Mouse (Mus musculus) heart, embryonic 13.5 days (tissue): ENCODE data around the gene Tob2. TPM values are rescaled to one million over a fixed set of nuclear protein-coding genes. Genes with fewer than 3 reads are reported as not detected.

ENCODE experiments used
- ATAC-seq: fragments of 200-750 bp; cut with Nextera tagmentation; 2 replicates; pipeline ENCODE4 v1.8.0; 2017; ENCODE audit warnings: moderate TSS enrichment; ENCODE audit not compliant: insufficient number of reproducible peaks, low FRiP score, low TSS enrichment; ENCODE audit errors: extremely low read depth
- H3K27ac ChIP-seq: fragments of 300-500 bp; sonication (generic); replicated peaks from 2 replicates; pipeline ENCODE4 v1.5.1; 2015; ENCODE audit warnings: moderate library complexity, mild to moderate bottlenecking, inconsistent platforms
- H3K27me3 ChIP-seq: fragments of 300-500 bp; sonication (generic); replicated peaks from 2 replicates; pipeline ENCODE4 v1.6.1; 2015; ENCODE audit warnings: mild to moderate bottlenecking, inconsistent platforms
- H3K36me3 ChIP-seq: fragments of 300-500 bp; sonication (generic); 2 replicates; pipeline ENCODE4 v1.6.1; 2015; ENCODE audit warnings: mild to moderate bottlenecking, inconsistent platforms
- H3K4me1 ChIP-seq: fragments of 300-500 bp; sonication (generic); 2 replicates; pipeline ENCODE4 v1.6.1; 2015; ENCODE audit warnings: inconsistent platforms
- H3K4me2 ChIP-seq: fragments of 300-500 bp; sonication (generic); 2 replicates; pipeline ENCODE4 v1.6.1; 2015; ENCODE audit warnings: inconsistent platforms, mild to moderate bottlenecking, moderate library complexity
- H3K4me3 ChIP-seq: fragments of 300-500 bp; sonication (generic); 2 replicates; pipeline ENCODE4 v1.5.1; 2015; ENCODE audit warnings: moderate library complexity, mild to moderate bottlenecking, inconsistent platforms
- H3K9ac ChIP-seq: fragments of 300-500 bp; sonication (generic); 2 replicates; pipeline ENCODE4 v1.6.1; 2015; ENCODE audit warnings: inconsistent platforms, mild to moderate bottlenecking, moderate library complexity
- H3K9me3 ChIP-seq: fragments of 300-500 bp; sonication (generic); 2 replicates; pipeline ENCODE4 v1.6.1; 2016; ENCODE audit warnings: inconsistent platforms
- WGBS: fragments of 180-500 bp; shearing (Covaris S2); methylation state at CpG from one replicate; pipeline ENCODE4 v1.1.7; 2015; ENCODE audit warnings: mixed read lengths; 5-methylcytosine and 5-hydroxymethylcytosine counted together
- polyA plus RNA-seq: library from polyadenylated mRNA; unstranded; fragments of >200 nt; fragmentation: Nextera tagmentation; extraction: Ambion mirVana; gene quantifications from 2 replicates; pipeline ENCODE4 v1.2.1, GENCODE M21; 2015

Tob2 gene
- polyA plus RNA-seq, 1 experiment from 2014 or later: 11.8 TPM

DNA sequence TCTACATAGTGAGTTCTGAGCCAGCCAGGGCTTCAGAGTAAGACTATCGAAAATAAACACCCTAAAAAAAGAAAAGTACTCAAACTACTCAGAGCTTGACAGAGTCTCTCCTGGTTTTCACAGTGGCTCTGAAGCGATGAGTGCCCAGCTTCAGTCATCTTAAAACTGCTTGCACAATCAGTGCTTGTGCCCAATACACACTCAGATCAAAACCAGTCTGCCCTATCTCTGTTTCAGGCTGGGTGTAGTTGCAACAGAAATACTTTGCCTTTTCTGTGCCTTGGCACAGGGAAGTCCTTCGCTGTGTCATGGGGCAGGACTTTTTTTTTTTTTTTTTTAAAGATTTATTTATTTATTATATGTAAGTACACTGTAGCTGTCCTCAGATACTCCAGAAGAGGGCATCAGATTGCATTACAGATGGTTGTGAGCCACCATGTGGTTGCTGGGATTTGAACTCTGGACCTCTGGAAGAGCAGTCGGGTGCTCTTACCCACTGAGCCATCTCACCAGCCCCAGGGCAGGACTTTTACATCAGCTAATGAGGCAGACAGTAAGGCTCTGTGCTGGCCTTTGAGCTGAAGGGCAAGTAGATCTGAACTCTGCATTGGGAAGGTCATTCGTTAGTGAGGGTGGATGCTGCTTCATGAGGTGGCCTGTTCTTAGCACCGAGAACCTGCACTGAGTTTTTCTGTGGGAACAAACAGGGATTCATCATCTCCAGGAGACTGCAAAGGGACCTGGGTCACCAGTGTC, 28.4 kb upstream of the Tob2 start:
- no peak overlapping the region for H3K27ac ChIP-seq
- H3K27me3 ChIP-seq: no peaks in the 10 kb centered on the region
- no peak overlapping the region for H3K4me2 ChIP-seq
- peaks cover 66% of the 10 kb centered on the region for H3K36me3 ChIP-seq
- ATAC-seq: no peak
- WGBS: 85% methylated on average over 6 of the region's 6 CpGs
- H3K4me1 ChIP-seq: peaks cover 34% of the 10 kb centered on the region
- H3K9me3 ChIP-seq: no peaks in the 10 kb centered on the region
- H3K9ac ChIP-seq: no peak overlapping the region
- H3K4me3 ChIP-seq: no peak overlapping the region

DNA sequence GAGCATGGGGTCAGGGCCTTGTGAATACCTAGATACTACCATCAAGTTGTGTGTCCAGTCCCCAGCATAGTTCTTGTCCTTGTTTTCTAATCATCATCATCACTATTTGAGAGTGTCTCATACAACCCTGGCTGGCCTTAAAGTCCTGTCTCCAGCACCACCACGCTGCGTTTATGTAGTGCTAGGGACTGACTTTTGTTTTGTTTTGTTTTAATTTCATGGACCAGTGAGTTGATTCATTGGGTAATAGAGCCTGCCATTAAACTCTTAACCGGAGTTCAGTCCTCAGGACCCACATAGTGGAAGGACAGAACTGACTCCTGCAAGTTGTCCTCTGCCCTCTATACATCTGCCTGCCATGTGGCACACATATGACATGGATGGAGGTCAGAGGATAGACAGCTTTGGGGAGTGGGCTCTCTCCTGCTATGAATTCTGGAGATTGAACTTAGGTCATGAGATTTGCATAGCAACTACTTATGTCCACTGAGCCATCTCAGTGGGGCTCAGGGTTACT, 26.9 kb upstream of the Tob2 start:
- Histone ChIP-seq H3K36me3 (peaks cover 51% of the 10 kb centered on the region), H3K4me2 (no peak overlapping the region), H3K9ac (no peak overlapping the region), H3K9me3 (no peaks in the 10 kb centered on the region), H3K4me1 (peaks cover 45% of the 10 kb centered on the region), H3K4me3 (no peak overlapping the region), H3K27ac (no peak overlapping the region), H3K27me3 (no peaks in the 10 kb centered on the region)
- 93% methylated on average over 3 of the region's 3 CpGs for WGBS
- no peak for ATAC-seq

DNA sequence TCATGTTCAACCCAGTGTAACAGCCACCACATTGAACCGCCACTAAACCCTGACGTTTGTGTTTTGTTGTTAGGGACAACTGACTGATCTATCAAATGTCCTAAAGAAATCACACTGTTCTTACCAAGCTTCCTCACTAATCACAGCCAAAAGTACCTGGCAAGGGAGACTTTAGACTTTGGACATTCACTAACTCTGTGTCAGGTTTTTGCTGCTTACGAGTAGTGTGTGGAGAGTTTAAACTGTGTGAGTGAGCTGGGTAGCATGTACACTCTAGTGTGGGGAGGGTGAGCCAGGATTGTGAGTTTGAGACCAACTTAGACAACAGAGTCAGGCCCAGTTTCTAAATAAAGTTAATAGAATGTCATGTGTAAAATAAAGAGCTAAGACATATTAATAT, 23.8 kb upstream of the Tob2 start:
- Histone ChIP-seq H3K27me3 (no peaks in the 10 kb centered on the region), H3K9ac (no peak overlapping the region), H3K4me3 (no peak overlapping the region), H3K4me1 (peaks cover 63% of the 10 kb centered on the region), H3K9me3 (no peaks in the 10 kb centered on the region), H3K4me2 (no peak overlapping the region), H3K36me3 (peaks cover 28% of the 10 kb centered on the region), H3K27ac (no peak overlapping the region)
- WGBS: 83% methylated on average over 3 of the region's 3 CpGs
- no peak for ATAC-seq

DNA sequence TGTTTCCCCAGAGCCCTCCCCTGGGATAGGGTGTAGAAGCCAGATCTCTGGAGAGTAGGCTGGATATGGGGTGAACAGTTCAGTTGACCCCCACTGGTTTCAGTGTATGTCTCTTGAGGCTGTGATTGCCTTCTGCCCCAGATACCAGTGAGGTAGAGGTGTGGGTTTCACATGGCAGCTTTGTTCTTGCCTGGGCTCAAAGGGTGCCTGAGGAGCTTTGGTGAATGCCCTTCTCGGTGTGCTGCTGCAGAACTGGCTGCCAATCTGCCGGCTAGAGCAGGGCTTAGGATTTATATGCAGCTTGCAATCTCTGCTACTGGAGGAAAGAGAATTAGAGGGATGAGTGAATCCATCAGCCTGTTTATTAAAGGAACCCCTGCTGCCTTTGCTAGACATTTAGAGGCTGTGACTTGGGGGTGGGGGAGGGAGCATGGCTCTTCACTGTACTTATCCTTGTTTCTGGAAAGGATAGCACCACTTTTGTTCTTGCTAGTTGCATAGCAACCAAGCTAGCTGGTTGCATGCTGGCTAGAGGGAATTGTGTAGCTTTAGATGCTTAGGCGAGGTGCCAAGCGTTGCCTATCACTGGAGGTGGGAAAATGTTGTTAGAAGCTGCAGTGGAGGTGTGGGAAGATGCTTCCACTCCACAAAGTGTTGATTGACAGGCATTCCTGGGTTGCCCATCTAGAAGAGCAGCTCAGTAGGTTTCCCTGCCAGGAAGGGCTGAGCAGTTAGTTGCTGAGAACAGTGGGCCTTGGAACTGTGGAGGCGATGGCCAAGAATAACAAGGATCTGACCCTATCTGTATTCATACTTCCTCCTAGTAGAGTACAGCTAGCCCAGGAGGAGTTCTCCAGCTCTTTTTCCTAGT, 21.2 kb upstream of the Tob2 start:
- H3K36me3 ChIP-seq: peaks cover 24% of the 10 kb centered on the region
- no peaks in the 10 kb centered on the region for H3K27me3 ChIP-seq
- H3K4me1 ChIP-seq: peaks cover 55% of the 10 kb centered on the region
- peak; percentile 63; the same call in 1 of the 2 replicates for ATAC-seq
- H3K27ac ChIP-seq: peak overlapping the region; percentile 82
- no peaks in the 10 kb centered on the region for H3K9me3 ChIP-seq
- peak overlapping the region; percentile 49 for H3K4me2 ChIP-seq
- WGBS: 23% methylated on average over 5 of the region's 5 CpGs
- peak overlapping the region; percentile 68 for H3K9ac ChIP-seq
- no peak overlapping the region for H3K4me3 ChIP-seq

DNA sequence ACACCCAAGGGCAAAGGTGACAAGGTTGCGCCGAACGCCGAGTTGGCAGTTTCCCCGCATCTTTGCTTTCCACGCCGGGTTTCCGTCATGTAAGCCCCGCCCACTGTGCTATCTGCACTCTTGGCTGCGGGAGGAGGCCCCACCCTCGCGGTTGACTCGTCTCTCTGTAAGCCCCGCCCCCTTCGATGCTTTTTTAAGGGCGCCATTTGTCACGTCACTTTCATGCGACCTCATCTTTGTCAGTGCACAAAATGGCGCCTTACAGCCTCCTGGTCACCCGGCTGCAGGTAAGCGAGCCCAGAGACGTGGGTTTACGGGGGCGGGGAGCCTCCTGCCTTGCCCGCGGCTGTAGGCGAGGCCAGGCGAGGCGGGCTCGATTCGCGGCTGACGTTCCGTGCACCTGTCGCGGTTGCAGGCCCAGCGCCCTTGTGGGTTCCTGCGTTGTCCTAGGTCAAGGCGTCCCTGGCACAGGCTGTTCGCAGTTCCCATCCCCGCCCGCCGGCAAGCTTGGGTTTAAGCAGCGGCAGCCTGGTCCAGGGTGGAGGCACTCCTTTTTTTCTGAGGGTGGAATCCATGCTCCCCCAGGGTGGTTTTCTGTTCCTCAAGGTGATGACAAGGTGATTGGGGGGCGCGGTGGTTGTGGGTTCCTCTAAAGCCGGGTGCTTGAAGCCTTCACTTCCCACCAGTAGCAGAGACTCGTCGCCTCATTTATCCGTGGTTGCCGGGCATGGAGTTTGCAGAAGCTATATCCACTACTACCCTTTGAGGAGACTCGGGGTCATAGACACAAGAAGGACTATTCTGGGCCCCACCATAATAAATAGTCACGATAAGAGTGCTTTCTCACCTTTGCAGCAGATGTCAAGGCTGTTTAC, 13.9 kb upstream of the Tob2 start, which contains the start of gene Aco2:
Gene Aco2, plus strand, starts transcription at position 48 of the 875 bp plus-strand sequence.
- peak within 1 kb of the TSS; percentile 99 for H3K4me3 ChIP-seq
- H3K9me3 ChIP-seq: no peaks in the 10 kb centered on the region
- H3K36me3 ChIP-seq: peaks cover 36% of the 10 kb centered on the region
- H3K4me1 ChIP-seq: peaks cover 35% of the 10 kb centered on the region
- peak within 1 kb of the TSS; percentile 98 for H3K9ac ChIP-seq
- H3K27ac ChIP-seq: peak within 1 kb of the TSS; percentile 98
- no peaks in the 10 kb centered on the region for H3K27me3 ChIP-seq
- WGBS: under 1% methylated on average over 53 of the region's 53 CpGs
- H3K4me2 ChIP-seq: peak within 1 kb of the TSS; percentile 89
- peak; percentile 88 for ATAC-seq

DNA sequence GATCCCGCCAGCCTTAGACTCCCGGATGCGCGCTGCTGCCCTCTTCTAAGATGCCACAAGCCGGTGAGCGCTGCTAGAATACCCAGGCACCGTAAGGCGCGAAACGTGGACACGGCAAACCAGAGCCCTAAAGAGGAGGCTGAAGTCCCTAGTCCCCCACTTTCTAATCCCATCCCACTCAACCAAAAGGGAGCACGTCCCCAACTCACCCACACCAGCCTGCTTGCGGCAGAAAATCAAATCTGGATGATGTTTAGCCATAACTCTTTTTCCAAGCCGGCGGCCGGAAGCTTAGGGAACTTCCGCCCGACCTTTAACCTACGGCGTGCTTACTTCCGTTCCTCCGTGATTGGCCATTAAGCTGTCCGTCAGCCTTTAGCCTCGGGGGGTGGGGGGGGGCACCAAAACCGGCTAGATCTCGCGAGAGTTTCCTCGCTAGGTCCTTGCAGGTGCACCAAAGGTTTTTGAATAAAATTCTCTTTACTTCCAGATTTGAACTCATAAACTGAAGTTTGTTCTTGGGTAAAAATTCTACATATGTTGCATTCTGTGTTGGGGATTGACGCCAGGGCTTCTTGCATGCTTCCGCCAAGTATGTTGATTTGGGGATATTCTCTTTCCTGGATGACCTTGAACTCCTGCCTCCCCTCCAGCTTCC, 13.1 kb upstream of the Tob2 start, which contains the start of gene Phf5a:
Gene Phf5a, minus strand, starts transcription at position 308 of the 658 bp plus-strand sequence.
- Histone ChIP-seq H3K9ac (peak within 1 kb of the TSS; percentile 98), H3K4me1 (peaks cover 35% of the 10 kb centered on the region), H3K9me3 (no peaks in the 10 kb centered on the region), H3K4me2 (peak within 1 kb of the TSS; percentile 89), H3K27ac (peak within 1 kb of the TSS; percentile 98), H3K4me3 (peak within 1 kb of the TSS; percentile 99), H3K27me3 (no peaks in the 10 kb centered on the region), H3K36me3 (peaks cover 42% of the 10 kb centered on the region)
- under 1% methylated on average over 30 of the region's 30 CpGs for WGBS
- peak; percentile 83 for ATAC-seq

DNA sequence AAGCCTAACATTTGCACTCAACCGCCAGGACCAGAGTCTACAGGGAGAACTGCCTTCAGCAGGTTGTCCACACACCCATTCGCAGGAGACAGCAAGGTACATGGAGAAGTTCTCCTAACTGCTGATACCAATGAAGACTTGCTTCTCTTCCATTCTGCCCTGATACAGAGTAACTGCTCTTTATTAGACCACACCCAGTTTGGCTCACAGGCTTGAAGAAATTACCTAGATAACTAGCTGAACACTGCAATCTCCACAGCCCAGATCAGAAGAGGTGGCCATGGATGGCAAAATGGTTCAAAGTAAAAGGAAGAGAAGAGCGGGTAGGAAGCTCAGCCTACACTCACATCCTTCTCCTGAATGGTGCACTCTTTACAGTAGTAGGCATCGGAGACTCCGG, 11.4 kb upstream of the Tob2 start:
- ATAC-seq: no peak
- peaks cover 60% of the 10 kb centered on the region for H3K36me3 ChIP-seq
- H3K4me2 ChIP-seq: 0 out of 2 replicates have a peak overlapping the region, but pooled peaks have one; percentile 89
- no peak overlapping the region for H3K9ac ChIP-seq
- H3K9me3 ChIP-seq: no peaks in the 10 kb centered on the region
- WGBS: 92% methylated on average over 5 of the region's 5 CpGs
- no peak overlapping the region; the same call in 1 of the 2 replicates for H3K4me3 ChIP-seq
- peaks cover 28% of the 10 kb centered on the region for H3K4me1 ChIP-seq
- H3K27me3 ChIP-seq: no peaks in the 10 kb centered on the region
- H3K27ac ChIP-seq: no peak overlapping the region

DNA sequence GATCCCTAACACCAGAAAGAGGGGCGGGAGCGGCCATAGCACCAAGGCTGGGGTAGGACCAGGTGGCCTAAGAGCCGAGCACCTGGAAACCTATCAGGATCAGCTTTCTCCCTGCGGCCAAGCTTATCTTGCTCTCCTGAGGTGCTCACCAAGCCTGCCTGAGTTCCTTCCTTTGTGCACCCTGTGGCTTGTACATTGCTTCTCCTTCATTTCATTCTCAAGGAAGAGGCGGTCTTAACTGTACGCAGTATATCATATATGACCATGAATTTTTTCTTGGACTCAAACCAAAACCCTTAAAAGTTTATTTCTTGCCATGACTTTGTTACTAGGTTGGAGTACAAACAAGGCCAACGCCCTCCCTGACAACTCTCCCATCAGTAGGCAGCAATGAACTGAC, 5.6 kb upstream of the Tob2 start:
- H3K4me2 ChIP-seq: no peak overlapping the region
- H3K9ac ChIP-seq: no peak overlapping the region
- H3K9me3 ChIP-seq: no peaks in the 10 kb centered on the region
- H3K4me3 ChIP-seq: no peak overlapping the region
- WGBS: 85% methylated on average over 7 of the region's 7 CpGs
- no peaks in the 10 kb centered on the region for H3K27me3 ChIP-seq
- no peak overlapping the region for H3K27ac ChIP-seq
- no peak for ATAC-seq
- H3K4me1 ChIP-seq: peaks cover 10% of the 10 kb centered on the region
- H3K36me3 ChIP-seq: peaks cover 56% of the 10 kb centered on the region

DNA sequence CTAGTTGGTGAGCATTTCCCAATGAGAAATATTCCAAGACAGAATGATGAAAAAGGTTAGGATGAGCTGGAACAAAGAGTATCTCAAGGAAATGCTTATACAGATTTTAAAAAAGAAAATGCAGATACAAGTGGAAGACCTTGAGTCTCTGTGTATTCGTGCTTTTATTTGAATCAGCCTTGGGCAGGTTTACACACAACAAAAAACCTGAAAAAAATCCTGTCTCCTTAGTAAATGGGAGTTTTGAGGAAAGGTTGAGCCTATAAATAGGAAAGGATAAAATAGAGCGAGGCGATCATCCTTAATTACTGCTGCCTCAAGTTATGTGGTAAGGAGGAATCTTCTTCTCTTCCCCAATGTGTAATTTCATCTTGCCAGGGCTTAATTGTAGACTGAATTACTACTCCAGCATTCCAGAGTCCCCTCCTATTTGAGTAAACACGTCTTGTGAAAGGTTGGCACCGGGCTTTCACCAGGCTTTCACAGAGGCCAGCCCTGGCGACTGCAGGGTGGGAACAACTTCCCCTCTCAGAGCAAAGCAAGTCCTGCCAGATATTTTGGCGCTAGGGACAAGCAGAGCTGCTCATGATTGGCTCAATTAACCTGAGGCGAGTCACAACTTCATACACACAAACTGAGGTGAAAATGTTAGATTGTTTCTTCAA, 2.0 kb upstream of the Tob2 start:
- peaks cover 20% of the 10 kb centered on the region for H3K36me3 ChIP-seq
- H3K27me3 ChIP-seq: no peaks in the 10 kb centered on the region
- H3K9ac ChIP-seq: 0 out of 2 replicates have a peak overlapping the region, but pooled peaks have one; percentile 3
- peak overlapping the region; percentile 89 for H3K4me2 ChIP-seq
- H3K4me3 ChIP-seq: peak overlapping the region; percentile 83
- H3K27ac ChIP-seq: peak overlapping the region; percentile 64
- H3K9me3 ChIP-seq: no peaks in the 10 kb centered on the region
- ATAC-seq: no peak
- H3K4me1 ChIP-seq: peaks cover 23% of the 10 kb centered on the region
- 42% methylated on average over 8 of the region's 8 CpGs for WGBS
